ENCODE assay signal across 8 mouse cellular contexts in genomic region chr11:74376847-74377246, GRCm38 (mm10). TPM values are rescaled to one million over a fixed set of nuclear protein-coding genes. Genes with fewer than 3 reads are reported as not detected.
DNase-seq lines count a peak whose midpoint lies in the region; ATAC-seq and TF ChIP-seq lines count a peak whose summit lies in the region.
"Had no signal": no experiment of that assay in that cellular context is flagged by ENCODE, and none has a peak within 500 bp of the region (broad histone marks: within the 10 kb centered on the region; RNA-seq: fewer than 3 reads in every experiment).

No protein-coding gene starts in this region.

- no peaks in the 10 kb centered on the region for H3K9me3 ChIP-seq in neural tube, embryonic 14.5 days (ENCODE audit: control insufficient read depth, low read length)

- no peak overlapping the region for H3K9ac ChIP-seq in liver, adult 2 months (ENCODE audit: low read depth, low read length)
- no peak overlapping the region for H3K9ac ChIP-seq in neural tube, embryonic 14.5 days (replicated peaks; ENCODE audit: low read depth, low read length)

- no peak overlapping the region for H3K4me3 ChIP-seq in liver, adult 2 months (ENCODE audit: insufficient read depth, low read depth, low read length)
- no peak overlapping the region for H3K4me3 ChIP-seq in neural tube, embryonic 14.5 days (ENCODE audit: low read depth, low read length)

- H3K27ac ChIP-seq in liver, adult 2 months (replicated peaks; ENCODE audit: insufficient read depth, low read depth, low read length): no peak overlapping the region
- no peak overlapping the region for H3K27ac ChIP-seq in neural tube, embryonic 14.5 days (ENCODE audit: low read depth, low read length)

- no peak overlapping the region for H3K4me2 ChIP-seq in neural tube, embryonic 14.5 days (ENCODE audit: low read depth, low read length)

- no peaks in the 10 kb centered on the region for H3K27me3 ChIP-seq in liver, adult 2 months (ENCODE audit: control insufficient read depth, insufficient read depth, low read length)
- H3K27me3 ChIP-seq in neural tube, embryonic 14.5 days (ENCODE audit: control insufficient read depth, insufficient read depth, low read length): no peaks in the 10 kb centered on the region

- no peaks in the 10 kb centered on the region for H3K36me3 ChIP-seq in liver, adult 2 months (ENCODE audit: control insufficient read depth, insufficient read depth, low read length)
- H3K36me3 ChIP-seq in neural tube, embryonic 14.5 days (ENCODE audit: control insufficient read depth, insufficient read depth, low read length): no peaks in the 10 kb centered on the region

- peak; percentile 87 for DNase-seq in A20 (ENCODE audit: low read depth, low spot score)
- DNase-seq in ES-CJ7 (ENCODE audit: low read depth, low spot score): peak; percentile 70
- peak; percentile 44 for DNase-seq in cerebellum, adult 9-11 months
- peak; percentile 59 to 77 for DNase-seq in frontal cortex, postnatal 36 days (ENCODE audit: low spot score in 2 of 2)
- DNase-seq in kidney, adult 9 months: peak; percentile 48
- DNase-seq in liver, adult 2 months (ENCODE audit: extremely low read depth, low read depth, low spot score): peak; percentile 10

- H3K79me2 ChIP-seq in liver, adult 2 months (ENCODE audit: control insufficient read depth, insufficient read depth, low read length): no peaks in the 10 kb centered on the region

- ATAC-seq in neural tube, embryonic 14.5 days (ENCODE audit: low read depth): peak; percentile 79; the same call in 1 of the 2 replicates

- H3K4me1 ChIP-seq in liver, adult 2 months (ENCODE audit: control insufficient read depth, insufficient read depth, low read length): no peaks in the 10 kb centered on the region
- no peaks in the 10 kb centered on the region for H3K4me1 ChIP-seq in neural tube, embryonic 14.5 days (ENCODE audit: control insufficient read depth, insufficient read depth, low read length)

- peak; percentile 46; the same call in 1 of the 2 replicates for TF ChIP-seq CTCF in liver, adult 2 months (IDR thresholded peaks at IDR 0.05; ENCODE audit: low read depth, low read length)

- WGBS in liver, adult 2 months: 71% methylated on average over 3 of the region's 3 CpGs
- WGBS in neural tube, embryonic 14.5 days: 85% methylated on average over 3 of the region's 3 CpGs

- no peak for TF ChIP-seq POLR2A in liver, adult 2 months (IDR thresholded peaks at IDR 0.05; ENCODE audit: extremely low read depth, insufficient read depth, low read length)

RNA-seq across cellular contexts. Expression of gene Olfr412, which starts 15.0 kb away (rescaled TPM):
- not detected in 2 replicates for total RNA-seq in liver, adult 2 months (2014; rRNA removed)
- not detected in 2 replicates for polyA plus RNA-seq in liver, adult 2 months (2012; rRNA removed)
- polyA plus RNA-seq in neural tube, embryonic 14.5 days (2014; fragmentation: Nextera tagmentation; extraction: Ambion mirVana): not detected in 2 replicates
- polyA plus RNA-seq: heart, embryonic 16.5 days had no signal

RNA-seq across cellular contexts. Expression of gene Olfr411, which starts 24.4 kb away (rescaled TPM):
- total RNA-seq in liver, adult 2 months (2014; rRNA removed): not detected in 2 replicates
- polyA plus RNA-seq in liver, adult 2 months (2012; rRNA removed): not detected in 2 replicates
- not detected in 2 replicates for polyA plus RNA-seq in neural tube, embryonic 14.5 days (2014; fragmentation: Nextera tagmentation; extraction: Ambion mirVana)
- polyA plus RNA-seq: heart, embryonic 16.5 days had no signal

RNA-seq across cellular contexts. Expression of gene Olfr410, which starts 39.0 kb away (rescaled TPM):
- not detected in 2 replicates for total RNA-seq in liver, adult 2 months (2014; rRNA removed)
- not detected in 2 replicates for polyA plus RNA-seq in liver, adult 2 months (2012; rRNA removed)
- not detected in 2 replicates for polyA plus RNA-seq in neural tube, embryonic 14.5 days (2014; fragmentation: Nextera tagmentation; extraction: Ambion mirVana)
- polyA plus RNA-seq: heart, embryonic 16.5 days had no signal

Comparison
In these comparisons a context has a peak if more than half of its experiments do, and no peak if none do; other contexts are left out.
1. DNase-seq: peak in every context shown above with its lines; median percentile 87 in A20; 70 in ES-CJ7; 68 in frontal cortex, postnatal 36 days; 48 in kidney, adult 9 months; 44 in cerebellum, adult 9-11 months; 10 in liver, adult 2 months.